Mouse (Mus musculus) kidney, postnatal 0 days (tissue): ENCODE measurements at regions not wholly inside any gene's neighbourhood (a gene's known extent, or its start where the extent isn't known, plus 50 kb on each side); places are given as distances from the start of the nearest gene placed in this dataset.

ENCODE experiments used
- ATAC-seq: fragments of 200-750 bp; cut with Nextera tagmentation; replicated peaks from 2 replicates; pipeline ENCODE4 v1.8.0; 2017; ENCODE audit warnings: low read depth, moderate number of reproducible peaks, moderate TSS enrichment, moderate library complexity; ENCODE audit not compliant: low FRiP score
- DNase-seq: peaks from one replicate; pipeline ENCODE4 v3.0.0-alpha.2; 2016; ENCODE audit warnings: low spot score
- H3K27ac ChIP-seq: fragments of 300-500 bp; sonication (generic); 2 replicates; pipeline ENCODE4 v1.5.1; 2014; ENCODE audit warnings: mild to moderate bottlenecking
- H3K27me3 ChIP-seq: fragments of 300-500 bp; sonication (generic); 2 replicates; pipeline ENCODE4 v1.6.1; 2014; ENCODE audit warnings: low read length, mixed read lengths; ENCODE audit not compliant: insufficient read depth
- H3K36me3 ChIP-seq: fragments of 300-500 bp; sonication (generic); 2 replicates; pipeline ENCODE4 v1.6.1; 2014; ENCODE audit warnings: low read length, mixed read lengths; ENCODE audit not compliant: insufficient read depth
- H3K4me1 ChIP-seq: fragments of 300-500 bp; sonication (generic); replicated peaks from 2 replicates; pipeline ENCODE4 v1.6.1; 2014; ENCODE audit warnings: antibody characterized with exemption, low read length, mixed read lengths; ENCODE audit not compliant: insufficient read depth
- H3K4me2 ChIP-seq: fragments of 300-500 bp; sonication (generic); 2 replicates; pipeline ENCODE4 v1.6.1; 2014; ENCODE audit warnings: mild to moderate bottlenecking, low read length, moderate library complexity, mixed read lengths
- H3K4me3 ChIP-seq: fragments of 300-500 bp; sonication (generic); replicated peaks from 2 replicates; pipeline ENCODE4 v1.5.1; 2014; ENCODE audit warnings: low read depth, low read length
- H3K9ac ChIP-seq: fragments of 300-500 bp; sonication (generic); 2 replicates; pipeline ENCODE4 v1.6.1; 2014; ENCODE audit warnings: low read depth, low read length
- H3K9me3 ChIP-seq: fragments of 300-500 bp; sonication (generic); replicated peaks from 2 replicates; pipeline ENCODE4 v1.6.1; 2016; ENCODE audit warnings: low read length, inconsistent platforms, mixed read lengths
- CTCF ChIP-seq: IDR thresholded peaks from 2 replicates; pipeline ENCODE4 v1.5.1; 2016; ENCODE audit warnings: antibody characterized with exemption, low read depth, mild to moderate bottlenecking, moderate library complexity
- WGBS: fragments of 180-500 bp; shearing (Covaris S2); extraction: QIAGEN DNeasy Blood & Tissue Kit; methylation state at CpG from one replicate; pipeline ENCODE4 v1.1.7; 2014; 5-methylcytosine and 5-hydroxymethylcytosine counted together

GRCm38 (mm10) chr6:120614526-120614925 lies 51.6 kb upstream of the Cecr2 start:
- Histone ChIP-seq H3K36me3 (no peaks in the 10 kb centered on the region), H3K4me3 (no peak overlapping the region), H3K4me1 (no peaks in the 10 kb centered on the region), H3K27me3 (no peaks in the 10 kb centered on the region), H3K9ac (no peak overlapping the region), H3K4me2 (no peak overlapping the region), H3K9me3 (no peaks in the 10 kb centered on the region), H3K27ac (no peak overlapping the region)
- 91% methylated on average over 3 of the region's 3 CpGs for WGBS
- no peak for DNase-seq
- ATAC-seq, result no peak
- TF ChIP-seq CTCF, result no peak

- Histone ChIP-seq H3K27me3 (no peaks in the 10 kb centered on the region), H3K4me3 (no peak overlapping the region), H3K36me3 (no peaks in the 10 kb centered on the region), H3K27ac (no peak overlapping the region), H3K9ac (no peak overlapping the region), H3K9me3 (no peaks in the 10 kb centered on the region), H3K4me2 (no peak overlapping the region), H3K4me1 (no peaks in the 10 kb centered on the region)
- DNase-seq (peak; percentile 64), ATAC-seq (0 out of 2 replicates have a peak, but pooled peaks have one; percentile 54)
- WGBS, result 31% methylated on average over 7 of the region's 7 CpGs
- no peak for TF ChIP-seq CTCF
Observed at GRCm38 (mm10) chr6:120612346-120612745, 53.8 kb upstream of the Cecr2 start.

- no peak overlapping the region for H3K9ac ChIP-seq
- H3K27me3 ChIP-seq, result no peaks in the 10 kb centered on the region
- H3K4me2 ChIP-seq, result no peak overlapping the region
- TF ChIP-seq CTCF, result no peak
- H3K9me3 ChIP-seq, result no peaks in the 10 kb centered on the region
- no peaks in the 10 kb centered on the region for H3K4me1 ChIP-seq
- no peak for DNase-seq
- H3K27ac ChIP-seq, result no peak overlapping the region
- 81% methylated on average over 4 of the region's 4 CpGs for WGBS
- no peak overlapping the region for H3K4me3 ChIP-seq
- H3K36me3 ChIP-seq, result no peaks in the 10 kb centered on the region
- no peak for ATAC-seq
Observed at GRCm38 (mm10) chr6:120609858-120610257, 56.3 kb upstream of the Cecr2 start.

- no peak overlapping the region for H3K4me3 ChIP-seq
- WGBS, result 94% methylated on average over 2 of the region's 2 CpGs
- no peak overlapping the region for H3K27ac ChIP-seq
- DNase-seq (no peak), ATAC-seq (no peak)
- no peaks in the 10 kb centered on the region for H3K27me3 ChIP-seq
- no peak overlapping the region for H3K4me2 ChIP-seq
- H3K9ac ChIP-seq, result no peak overlapping the region
- TF ChIP-seq CTCF, result no peak
- no peaks in the 10 kb centered on the region for H3K4me1 ChIP-seq
- H3K9me3 ChIP-seq, result no peaks in the 10 kb centered on the region
- H3K36me3 ChIP-seq, result no peaks in the 10 kb centered on the region
Observed at GRCm38 (mm10) chr6:120605471-120605870, 60.7 kb upstream of the Cecr2 start.

- peak; percentile 46 for DNase-seq
- Histone ChIP-seq H3K27ac (no peak overlapping the region), H3K9me3 (no peaks in the 10 kb centered on the region)
Observed at GRCm38 (mm10) chr6:120604020-120604958, 61.9 kb upstream of the Cecr2 start.

GRCm38 (mm10) chr6:120603454-120603853 lies 62.7 kb upstream of the Cecr2 start:
- Histone ChIP-seq H3K4me2 (no peak overlapping the region), H3K4me1 (no peaks in the 10 kb centered on the region), H3K36me3 (no peaks in the 10 kb centered on the region), H3K27ac (no peak overlapping the region), H3K9me3 (no peaks in the 10 kb centered on the region), H3K27me3 (no peaks in the 10 kb centered on the region), H3K9ac (no peak overlapping the region), H3K4me3 (no peak overlapping the region)
- peak; percentile 61 for TF ChIP-seq CTCF
- ATAC-seq, result no peak
- DNase-seq, result peak; percentile 42
- 55% methylated on average over 2 of the region's 2 CpGs for WGBS

More at GRCm38 (mm10) chr6:120604020-120604958, 61.9 kb upstream of the Cecr2 start:
- Histone ChIP-seq H3K27me3 (no peaks in the 10 kb centered on the region), H3K4me3 (no peak overlapping the region), H3K4me1 (no peaks in the 10 kb centered on the region), H3K4me2 (no peak overlapping the region), H3K36me3 (no peaks in the 10 kb centered on the region), H3K9ac (no peak overlapping the region)
- no peak for TF ChIP-seq CTCF
- WGBS, result 44% methylated on average over 6 of the region's 6 CpGs
- ATAC-seq, result no peak
